Mouse (Mus musculus): Measurements from ENCODE around the gene Mbd5. TPM values are rescaled to one million over a fixed set of nuclear protein-coding genes. Genes with fewer than 3 reads are reported as not detected.

Mbd5 gene
- total and polyA plus RNA-seq, 3 experiments = 4.4 to 8.7 TPM; not detected in 1

DNA sequence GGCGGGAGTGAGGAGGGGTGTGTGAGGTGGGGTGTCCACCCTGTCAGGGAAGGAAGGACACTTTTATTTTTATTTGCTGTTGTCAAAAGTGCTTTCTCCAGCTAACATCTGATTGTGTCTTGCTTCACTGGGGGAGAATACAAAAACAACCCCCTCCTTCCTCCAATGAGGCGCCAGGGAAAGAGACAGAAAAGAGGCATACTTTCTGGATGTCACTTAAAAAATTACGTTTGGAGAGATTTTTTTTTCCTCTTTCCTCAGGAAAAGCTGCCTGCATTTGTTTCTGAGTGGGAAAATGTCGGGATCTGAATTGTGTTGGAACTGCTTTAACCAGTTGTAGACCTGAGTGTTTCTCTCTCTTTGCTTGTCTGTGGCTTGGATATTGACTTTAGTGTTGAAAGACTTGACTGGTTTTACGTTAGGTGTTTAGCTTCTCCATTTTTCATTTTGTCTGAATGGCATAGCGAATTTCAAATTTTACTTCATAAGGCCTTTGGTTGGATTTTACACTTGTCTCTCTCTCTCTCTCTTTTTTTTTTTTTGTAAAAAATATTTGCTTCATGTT lies 1.1 kb downstream of the Mbd5 start:
- H3K79me2 ChIP-seq (ENCODE audit: control insufficient read depth, insufficient read depth, low read length, poor library complexity) = peaks cover 43% of the 10 kb centered on the region
- H3K9ac ChIP-seq (ENCODE audit: control insufficient read depth, low read depth, low read length, poor library complexity, severe bottlenecking) = peak overlapping the region; percentile 97
- H3K27me3 ChIP-seq (ENCODE audit: control insufficient read depth in 1 of 2, insufficient read depth in 2 of 2, low read length in 2 of 2) = no peaks in the 10 kb centered on the region
- H3K4me1 ChIP-seq (ENCODE audit: control insufficient read depth in 1 of 2, insufficient read depth in 2 of 2, low read length in 2 of 2) = peaks cover 0 to 23% of the 10 kb centered on the region in 2 experiments; a peak in 3 of 4 replicates
- TF ChIP-seq USF2 (IDR thresholded peaks at IDR 0.05; ENCODE audit: borderline replicate concordance in 1 of 2, insufficient read depth in 1 of 2, low read depth in 1 of 2, low read length in 2 of 2) (no peak), MEF2A (IDR thresholded peaks at IDR 0.05; ENCODE audit: extremely low read depth, insufficient replicate concordance, low read depth, low read length, poor library complexity, severe bottlenecking) (no peak), SIN3A (IDR thresholded peaks at IDR 0.05; ENCODE audit: low read length) (peak; percentile 60), CHD1 (IDR thresholded peaks at IDR 0.05; ENCODE audit: low read depth, low read length) (no peak), ZMIZ1 (IDR thresholded peaks at IDR 0.05; ENCODE audit: low read depth, low read length) (no peak), MXI1 (IDR thresholded peaks at IDR 0.05; ENCODE audit: low read depth, low read length) (peak; percentile 18; the same call in 1 of the 2 replicates), MAZ (IDR thresholded peaks at IDR 0.05; ENCODE audit: low read depth, low read length) (peak; percentile 21; the same call in 1 of the 2 replicates), ZKSCAN1 (IDR thresholded peaks at IDR 0.05; ENCODE audit: low read depth, low read length) (no peak)
- DNase-seq (ENCODE audit: low read depth, low spot score) = peak; percentile 72
- peak overlapping the region; percentile 85 for H3K27ac ChIP-seq (ENCODE audit: control insufficient read depth, low read depth, low read length)
- H3K4me3 ChIP-seq (ENCODE audit: control insufficient read depth in 1 of 2, insufficient read depth in 1 of 2, low read depth in 2 of 2, low read length in 2 of 2) = peak overlapping the region; percentile 88 to 98
- peaks cover 5 to 33% of the 10 kb centered on the region in 2 experiments; a peak in 3 of 4 replicates for H3K36me3 ChIP-seq (ENCODE audit: control insufficient read depth in 1 of 2, insufficient read depth in 2 of 2, low read length in 2 of 2)
- H3K9me3 ChIP-seq (replicated peaks; ENCODE audit: insufficient read depth, low read length) = no peaks in the 10 kb centered on the region

DNA sequence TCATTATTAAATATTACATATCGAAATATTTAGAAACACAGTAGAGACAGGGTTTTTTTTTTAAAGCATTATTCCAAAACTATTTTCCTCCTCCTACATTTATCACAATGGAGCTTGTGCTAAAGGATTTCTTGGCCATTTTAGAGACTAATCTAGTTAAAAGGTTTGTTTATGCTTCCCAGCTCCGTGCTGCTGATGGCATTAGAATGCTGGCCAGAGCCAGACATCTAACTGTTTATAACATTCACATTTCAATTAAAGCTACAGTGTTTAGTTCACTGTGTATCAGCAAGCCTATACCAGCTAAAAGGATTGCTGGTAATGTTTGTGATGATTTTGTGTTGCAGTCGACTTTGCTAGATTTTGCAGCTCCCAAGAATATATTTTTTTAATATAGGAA lies 7.3 kb downstream of the Mbd5 start:
- no peaks in the 10 kb centered on the region for H3K27me3 ChIP-seq (ENCODE audit: control insufficient read depth in 1 of 2, insufficient read depth in 2 of 2, low read length in 2 of 2)
- DNase-seq (ENCODE audit: low read depth, low spot score) = peak; percentile 15
- H3K9ac ChIP-seq (ENCODE audit: control insufficient read depth, low read depth, low read length, poor library complexity, severe bottlenecking) = peak overlapping the region; percentile 55
- TF ChIP-seq MAX (IDR thresholded peaks at IDR 0.05; ENCODE audit: low read length) = no peak
- peaks cover 0 to 26% of the 10 kb centered on the region in 2 experiments; a peak in 3 of 4 replicates for H3K4me1 ChIP-seq (ENCODE audit: control insufficient read depth in 1 of 2, insufficient read depth in 2 of 2, low read length in 2 of 2)
- H3K36me3 ChIP-seq (ENCODE audit: control insufficient read depth in 1 of 2, insufficient read depth in 2 of 2, low read length in 2 of 2) = peaks cover 0 to 23% of the 10 kb centered on the region in 2 experiments; a peak in 2 of 4 replicates
- H3K4me3 ChIP-seq (ENCODE audit: control insufficient read depth in 1 of 2, insufficient read depth in 1 of 2, low read depth in 2 of 2, low read length in 2 of 2) = peak overlapping the region in 1 of 2 experiments; percentile 50; a peak in 2 of 4 replicates
- no peaks in the 10 kb centered on the region for H3K9me3 ChIP-seq (replicated peaks; ENCODE audit: insufficient read depth, low read length)
- peaks cover 12% of the 10 kb centered on the region for H3K79me2 ChIP-seq (ENCODE audit: control insufficient read depth, insufficient read depth, low read length, poor library complexity)
- no peak overlapping the region for H3K27ac ChIP-seq (ENCODE audit: control insufficient read depth, low read depth, low read length)

DNA sequence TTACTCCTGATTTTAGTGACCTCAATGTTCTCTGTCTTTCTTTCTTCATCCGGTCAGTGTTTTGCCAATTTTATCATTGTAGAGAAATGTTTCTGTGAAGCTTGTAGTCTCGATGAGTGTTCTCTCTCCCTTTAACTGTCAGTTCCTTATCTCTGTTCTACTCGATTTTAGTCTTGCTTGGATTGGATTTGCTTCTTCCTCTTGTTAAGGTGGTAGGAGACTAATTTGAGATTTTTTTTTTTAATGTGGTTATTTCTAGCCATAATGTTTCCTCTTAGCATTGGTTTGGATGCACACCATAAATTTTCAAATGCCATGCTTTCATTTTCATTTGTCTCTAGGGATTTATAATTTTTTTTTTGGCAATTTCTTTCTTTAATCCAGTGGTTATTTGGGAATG lies 29.6 kb downstream of the Mbd5 start:
- no peak overlapping the region for H3K9ac ChIP-seq (ENCODE audit: control insufficient read depth, low read depth, low read length, poor library complexity, severe bottlenecking)
- H3K4me3 ChIP-seq (ENCODE audit: control insufficient read depth in 1 of 2, insufficient read depth in 1 of 2, low read depth in 2 of 2, low read length in 2 of 2) = no peak overlapping the region
- no peak overlapping the region for H3K27ac ChIP-seq (ENCODE audit: control insufficient read depth, low read depth, low read length)
- peaks cover 2 to 5% of the 10 kb centered on the region in 2 experiments; a peak in 3 of 4 replicates for H3K4me1 ChIP-seq (ENCODE audit: control insufficient read depth in 1 of 2, insufficient read depth in 2 of 2, low read length in 2 of 2)
- no peaks in the 10 kb centered on the region for H3K27me3 ChIP-seq (ENCODE audit: control insufficient read depth in 1 of 2, insufficient read depth in 2 of 2, low read length in 2 of 2)
- peak; percentile 40 for DNase-seq (ENCODE audit: low read depth, low spot score)
- peaks cover 0 to 11% of the 10 kb centered on the region in 2 experiments; a peak in 3 of 4 replicates for H3K36me3 ChIP-seq (ENCODE audit: control insufficient read depth in 1 of 2, insufficient read depth in 2 of 2, low read length in 2 of 2)
- H3K9me3 ChIP-seq (replicated peaks; ENCODE audit: insufficient read depth, low read length) = no peaks in the 10 kb centered on the region
- H3K79me2 ChIP-seq (ENCODE audit: control insufficient read depth, insufficient read depth, low read length, poor library complexity) = no peaks in the 10 kb centered on the region
- TF ChIP-seq GABPA (IDR thresholded peaks at IDR 0.05; ENCODE audit: low read depth, low read length) = no peak
- TF ChIP-seq MXI1 (IDR thresholded peaks at IDR 0.05; ENCODE audit: low read depth, low read length) = no peak
- TF ChIP-seq BHLHE40 (IDR thresholded peaks at IDR 0.05; ENCODE audit: borderline replicate concordance, low read depth, low read length) = no peak
- no peak for TF ChIP-seq SMC3 (IDR thresholded peaks at IDR 0.05; ENCODE audit: low read depth, low read length)
- no peak for TF ChIP-seq MAZ (IDR thresholded peaks at IDR 0.05; ENCODE audit: low read depth, low read length)
- no peak for TF ChIP-seq USF2 (IDR thresholded peaks at IDR 0.05; ENCODE audit: borderline replicate concordance in 1 of 2, insufficient read depth in 1 of 2, low read depth in 1 of 2, low read length in 2 of 2)
- no peak for TF ChIP-seq ETS1 (IDR thresholded peaks at IDR 0.05; ENCODE audit: low read depth, low read length)
- TF ChIP-seq ZNF384 (IDR thresholded peaks at IDR 0.05; ENCODE audit: low read depth, low read length) = peak; percentile 67
- no peak for TF ChIP-seq KAT2A (conservative IDR thresholded peaks at IDR 0.05; ENCODE audit: low read depth, low read length)
- no peak for TF ChIP-seq NRF1 (IDR thresholded peaks at IDR 0.05; ENCODE audit: insufficient read depth, low read depth, low read length, poor library complexity, severe bottlenecking)
- no peak for TF ChIP-seq ZC3H11A (IDR thresholded peaks at IDR 0.05; ENCODE audit: low read depth, low read length)
- TF ChIP-seq HCFC1 (IDR thresholded peaks at IDR 0.05; ENCODE audit: low read depth, low read length) = no peak
- TF ChIP-seq RCOR1 (IDR thresholded peaks at IDR 0.05; ENCODE audit: low read depth, low read length) = peak; percentile 83
- no peak for TF ChIP-seq POLR2AphosphoS5 (IDR thresholded peaks at IDR 0.05; ENCODE audit: borderline replicate concordance, low read depth, low read length)
- no peak for TF ChIP-seq E2F4 (IDR thresholded peaks at IDR 0.05; ENCODE audit: borderline replicate concordance, low read depth, low read length)
- TF ChIP-seq ZMIZ1 (IDR thresholded peaks at IDR 0.05; ENCODE audit: low read depth, low read length) = no peak
- TF ChIP-seq POLR2AphosphoS2 (IDR thresholded peaks at IDR 0.05; ENCODE audit: low read length) = no peak
- no peak for TF ChIP-seq POLR2A (IDR thresholded peaks at IDR 0.05; ENCODE audit: control insufficient read depth in 1 of 2, insufficient read depth in 1 of 2, low read depth in 1 of 2, low read length in 2 of 2, poor library complexity in 1 of 2)
